Mouse (Mus musculus): ENCODE measurements at regions not wholly inside any gene's neighbourhood (a gene's known extent, or its start where the extent isn't known, plus 50 kb on each side); places are given as distances from the start of the nearest gene placed in this dataset.
"Not testable (repeated sequence)": the region's sequence is repeated elsewhere in the genome, so short reads cannot be mapped to it uniquely, and the experiment has no call there.

GRCm38 (mm10) chr13:25609641-25610040 is 339.3 kb upstream of the Nrsn1 start:
- H3K9ac ChIP-seq (ENCODE audit: control insufficient read depth, low read depth, low read length, poor library complexity, severe bottlenecking), result no peak overlapping the region
- no peaks in the 10 kb centered on the region for H3K4me1 ChIP-seq (ENCODE audit: control insufficient read depth in 1 of 2, insufficient read depth in 2 of 2, low read length in 2 of 2)
- TF ChIP-seq ZNF384 (IDR thresholded peaks at IDR 0.05; ENCODE audit: low read depth, low read length) (no peak), ETS1 (IDR thresholded peaks at IDR 0.05; ENCODE audit: low read depth, low read length) (no peak), TCF12 (IDR thresholded peaks at IDR 0.05; ENCODE audit: low read depth, low read length) (no peak), TAL1 (IDR thresholded peaks at IDR 0.05; ENCODE audit: low read length) (no peak), NRF1 (IDR thresholded peaks at IDR 0.05; ENCODE audit: insufficient read depth, low read depth, low read length, poor library complexity, severe bottlenecking) (no peak), MYB (IDR thresholded peaks at IDR 0.05; ENCODE audit: low read depth, low read length) (no peak), USF2 (IDR thresholded peaks at IDR 0.05; ENCODE audit: borderline replicate concordance in 1 of 2, insufficient read depth in 1 of 2, low read depth in 1 of 2, low read length in 2 of 2) (no peak), GABPA (IDR thresholded peaks at IDR 0.05; ENCODE audit: low read depth, low read length) (no peak), TBP (IDR thresholded peaks at IDR 0.05; ENCODE audit: low read depth, low read length) (no peak), HCFC1 (IDR thresholded peaks at IDR 0.05; ENCODE audit: low read depth, low read length) (no peak)
- H3K27ac ChIP-seq (ENCODE audit: control insufficient read depth, low read depth, low read length), result no peak overlapping the region
- H3K79me2 ChIP-seq (ENCODE audit: control insufficient read depth, insufficient read depth, low read length, poor library complexity), result no peaks in the 10 kb centered on the region
- DNase-seq (ENCODE audit: low read depth, low spot score), result no peak
- no peak overlapping the region for H3K4me3 ChIP-seq (ENCODE audit: control insufficient read depth in 1 of 2, insufficient read depth in 1 of 2, low read depth in 2 of 2, low read length in 2 of 2)
- no peaks in the 10 kb centered on the region for H3K27me3 ChIP-seq (ENCODE audit: control insufficient read depth in 1 of 2, insufficient read depth in 2 of 2, low read length in 2 of 2)
- H3K9me3 ChIP-seq (replicated peaks; ENCODE audit: insufficient read depth, low read length), result no peaks in the 10 kb centered on the region
- no peaks in the 10 kb centered on the region for H3K36me3 ChIP-seq (ENCODE audit: control insufficient read depth in 1 of 2, insufficient read depth in 2 of 2, low read length in 2 of 2)

DNA sequence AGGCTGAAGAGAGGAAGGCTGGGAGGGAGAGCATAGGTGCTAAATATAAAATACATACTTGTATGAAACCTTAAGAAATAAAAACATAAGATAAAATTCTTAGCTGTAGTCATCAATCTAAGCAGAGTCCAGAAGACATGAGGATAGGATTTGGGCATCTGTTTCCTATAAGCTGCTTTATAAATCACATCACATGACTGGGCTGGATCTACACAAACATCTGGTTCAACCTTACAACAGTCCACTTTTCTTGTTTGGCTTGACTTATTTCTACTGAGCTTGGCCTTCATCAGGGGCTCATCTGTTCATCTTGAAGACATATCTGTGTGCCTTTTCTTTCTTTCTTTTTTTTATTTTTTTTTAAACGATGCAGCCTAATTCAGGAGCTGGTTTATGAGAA is 338.9 kb upstream of the Nrsn1 start:
- no peaks in the 10 kb centered on the region for H3K36me3 ChIP-seq (ENCODE audit: control insufficient read depth in 1 of 2, insufficient read depth in 2 of 2, low read length in 2 of 2)
- no peaks in the 10 kb centered on the region for H3K9me3 ChIP-seq (replicated peaks; ENCODE audit: insufficient read depth, low read length)
- no peak overlapping the region for H3K27ac ChIP-seq (ENCODE audit: control insufficient read depth, low read depth, low read length)
- no peaks in the 10 kb centered on the region for H3K4me1 ChIP-seq (ENCODE audit: control insufficient read depth in 1 of 2, insufficient read depth in 2 of 2, low read length in 2 of 2)
- no peaks in the 10 kb centered on the region for H3K79me2 ChIP-seq (ENCODE audit: control insufficient read depth, insufficient read depth, low read length, poor library complexity)
- H3K27me3 ChIP-seq (ENCODE audit: control insufficient read depth in 1 of 2, insufficient read depth in 2 of 2, low read length in 2 of 2), result no peaks in the 10 kb centered on the region
- no peak overlapping the region for H3K4me3 ChIP-seq (ENCODE audit: control insufficient read depth in 1 of 2, insufficient read depth in 1 of 2, low read depth in 2 of 2, low read length in 2 of 2)
- DNase-seq (ENCODE audit: low read depth, low spot score), result no peak
- H3K9ac ChIP-seq (ENCODE audit: control insufficient read depth, low read depth, low read length, poor library complexity, severe bottlenecking), result no peak overlapping the region
- TF ChIP-seq ELF1 (IDR thresholded peaks at IDR 0.05; ENCODE audit: low read depth, low read length) (no peak), RAD21 (IDR thresholded peaks at IDR 0.05; ENCODE audit: low read depth, low read length) (no peak), SIN3A (IDR thresholded peaks at IDR 0.05; ENCODE audit: low read length) (no peak), E2F4 (IDR thresholded peaks at IDR 0.05; ENCODE audit: borderline replicate concordance, low read depth, low read length) (no peak), CHD1 (IDR thresholded peaks at IDR 0.05; ENCODE audit: low read depth, low read length) (no peak), RCOR1 (IDR thresholded peaks at IDR 0.05; ENCODE audit: low read depth, low read length) (no peak), CTCF (IDR thresholded peaks at IDR 0.05 in 2 of 3, conservative IDR thresholded peaks at IDR 0.05 in 1 of 3; ENCODE audit: control insufficient read depth in 1 of 3, insufficient read depth in 1 of 3, low read depth in 2 of 3, low read length in 3 of 3, poor library complexity in 1 of 3, severe bottlenecking in 1 of 3) (no peak), NRF1 (IDR thresholded peaks at IDR 0.05; ENCODE audit: insufficient read depth, low read depth, low read length, poor library complexity, severe bottlenecking) (no peak), TBP (IDR thresholded peaks at IDR 0.05; ENCODE audit: low read depth, low read length) (no peak), CHD2 (IDR thresholded peaks at IDR 0.05; ENCODE audit: low read length) (no peak), BHLHE40 (IDR thresholded peaks at IDR 0.05; ENCODE audit: borderline replicate concordance, low read depth, low read length) (no peak), MAZ (IDR thresholded peaks at IDR 0.05; ENCODE audit: low read depth, low read length) (no peak)

DNA sequence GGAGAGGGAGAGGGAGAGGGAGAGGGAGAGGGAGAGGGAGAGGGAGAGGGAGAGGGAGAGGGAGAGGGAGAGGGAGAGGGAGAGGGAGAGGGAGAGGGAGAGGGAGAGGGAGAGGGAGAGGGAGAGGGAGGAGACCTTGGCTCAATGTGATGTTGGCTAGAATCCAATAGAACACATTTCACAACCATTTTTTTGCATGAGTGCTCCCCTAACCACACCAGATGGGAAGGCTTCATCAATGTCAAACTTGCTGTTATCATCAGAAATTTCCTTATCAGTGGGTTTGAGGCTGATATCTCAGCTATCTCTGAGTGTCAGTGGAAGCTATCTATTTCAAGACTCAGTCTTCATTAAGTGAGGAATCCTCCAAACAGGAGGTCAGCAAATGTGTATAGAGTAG is 331.0 kb upstream of the Nrsn1 start:
- not testable (repeated sequence) for H3K79me2 ChIP-seq (ENCODE audit: control insufficient read depth, insufficient read depth, low read length, poor library complexity); H3K27me3 ChIP-seq (ENCODE audit: control insufficient read depth in 1 of 2, insufficient read depth in 2 of 2, low read length in 2 of 2); H3K27ac ChIP-seq (ENCODE audit: control insufficient read depth, low read depth, low read length); H3K9me3 ChIP-seq (replicated peaks; ENCODE audit: insufficient read depth, low read length); H3K36me3 ChIP-seq (ENCODE audit: control insufficient read depth in 1 of 2, insufficient read depth in 2 of 2, low read length in 2 of 2); DNase-seq (ENCODE audit: low read depth, low spot score); H3K4me3 ChIP-seq (ENCODE audit: control insufficient read depth in 1 of 2, insufficient read depth in 1 of 2, low read depth in 2 of 2, low read length in 2 of 2); H3K9ac ChIP-seq (ENCODE audit: control insufficient read depth, low read depth, low read length, poor library complexity, severe bottlenecking); H3K4me1 ChIP-seq (ENCODE audit: control insufficient read depth in 1 of 2, insufficient read depth in 2 of 2, low read length in 2 of 2)

Measured in MEL (cell line).